Mouse (Mus musculus) forebrain, embryonic 16.5 days (tissue): Measurements from ENCODE around the gene Gsk3b. TPM values are rescaled to one million over a fixed set of nuclear protein-coding genes. Genes with fewer than 3 reads are reported as not detected.
"Not testable (repeated sequence)": the region's sequence is repeated elsewhere in the genome, so short reads cannot be mapped to it uniquely, and the experiment has no call there.

Experiments
- ATAC-seq: fragments of 200-750 bp; cut with Nextera tagmentation; 2 replicates; pipeline ENCODE4 v1.8.0; 2017; ENCODE audit warnings: mild to moderate bottlenecking, moderate library complexity
- H3K27ac ChIP-seq: fragments of 300-500 bp; sonication (generic); 2 replicates; pipeline ENCODE4 v1.5.1; 2014; ENCODE audit warnings: low read length, control low read depth
- H3K27me3 ChIP-seq: fragments of 300-500 bp; sonication (generic); replicated peaks from 2 replicates; pipeline ENCODE4 v1.6.1; 2014; ENCODE audit warnings: low read length; ENCODE audit not compliant: control insufficient read depth, insufficient read depth
- H3K36me3 ChIP-seq: fragments of 300-500 bp; sonication (generic); 2 replicates; pipeline ENCODE4 v1.6.1; 2014; ENCODE audit not compliant: control insufficient read depth, insufficient read depth
- H3K4me1 ChIP-seq: fragments of 300-500 bp; sonication (generic); replicated peaks from 2 replicates; pipeline ENCODE4 v1.6.1; 2014; ENCODE audit warnings: low read length; ENCODE audit not compliant: control insufficient read depth, insufficient read depth
- H3K4me2 ChIP-seq: fragments of 300-500 bp; sonication (generic); 2 replicates; pipeline ENCODE4 v1.6.1; 2014; ENCODE audit warnings: mild to moderate bottlenecking, low read length, control low read depth
- H3K4me3 ChIP-seq: fragments of 300-500 bp; sonication (generic); replicated peaks from 2 replicates; pipeline ENCODE4 v1.5.1; 2014; ENCODE audit warnings: mild to moderate bottlenecking, low read length, control low read depth
- H3K9ac ChIP-seq: fragments of 300-500 bp; sonication (generic); replicated peaks from 2 replicates; pipeline ENCODE4 v1.6.1; 2014; ENCODE audit warnings: low read depth, low read length, control low read depth
- H3K9me3 ChIP-seq: fragments of 300-500 bp; sonication (generic); 2 replicates; pipeline ENCODE4 v1.6.1; 2016; ENCODE audit warnings: low read length; ENCODE audit not compliant: control insufficient read depth
- WGBS: fragments of 180-500 bp; shearing (Covaris S2); extraction: QIAGEN DNeasy Blood & Tissue Kit; methylation state at CpG from one replicate; pipeline ENCODE4 v1.1.7; 2014; 5-methylcytosine and 5-hydroxymethylcytosine counted together
- polyA plus RNA-seq: library from polyadenylated mRNA; unstranded; fragments of >200 nt; fragmentation: Nextera tagmentation; extraction: Ambion mirVana; gene quantifications from 2 replicates; pipeline ENCODE4 v1.2.1, GENCODE M21; 2015

Gene Gsk3b
- polyA plus RNA-seq, 1 experiment from 2014 or later = 155 TPM

DNA sequence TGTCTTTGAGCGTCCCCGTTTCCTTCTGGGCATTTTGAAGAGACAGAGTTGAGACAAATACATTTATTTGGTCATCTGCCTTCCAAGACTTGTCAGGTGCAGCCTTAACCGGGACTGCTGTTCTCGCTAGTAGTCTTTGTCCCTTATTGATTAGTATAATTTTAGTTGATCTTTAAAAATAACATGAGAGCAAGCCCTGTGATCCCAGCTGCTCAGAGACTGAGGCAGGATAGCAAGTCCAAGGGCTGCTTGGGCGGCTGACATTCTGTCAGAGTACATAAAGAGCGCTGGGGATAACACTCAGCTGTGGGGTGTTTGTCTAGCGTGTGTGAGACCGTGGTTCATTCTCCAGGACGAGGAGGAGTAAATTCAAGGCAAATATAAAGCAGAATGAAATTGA, 8.7 kb downstream of the Gsk3b start:
- Histone ChIP-seq H3K27ac (no peak overlapping the region), H3K4me1 (peaks cover 44% of the 10 kb centered on the region), H3K9me3 (no peaks in the 10 kb centered on the region; the same call in 1 of the 2 replicates), H3K9ac (no peak overlapping the region), H3K36me3 (peaks cover 3% of the 10 kb centered on the region), H3K4me3 (no peak overlapping the region), H3K27me3 (no peaks in the 10 kb centered on the region), H3K4me2 (peak overlapping the region; percentile 25)
- no peak for ATAC-seq
- WGBS = 68% methylated on average over 9 of the region's 9 CpGs

DNA sequence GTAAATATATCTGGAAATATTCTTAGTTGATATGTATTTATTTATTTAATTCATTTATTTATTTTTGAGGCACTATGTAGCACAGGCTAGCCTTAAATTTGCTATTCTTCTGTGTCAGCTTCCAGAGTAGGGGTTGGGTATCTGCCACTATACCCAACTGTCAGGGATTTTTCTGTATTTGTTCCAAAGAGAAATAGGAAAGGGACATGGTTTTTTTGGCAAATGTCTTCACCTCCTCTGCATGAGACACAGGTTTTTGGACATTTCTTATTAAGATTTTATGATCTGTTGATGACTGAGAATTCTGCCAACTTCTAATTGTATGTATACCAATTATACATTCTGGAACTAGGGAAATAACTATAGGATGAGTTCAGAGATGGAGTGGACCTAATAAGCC, 10.5 kb downstream of the Gsk3b start:
- Histone ChIP-seq H3K27ac (no peak overlapping the region), H3K4me2 (no peak overlapping the region), H3K27me3 (no peaks in the 10 kb centered on the region), H3K36me3 (peaks cover 3% of the 10 kb centered on the region), H3K4me3 (no peak overlapping the region), H3K9me3 (no peaks in the 10 kb centered on the region; the same call in 1 of the 2 replicates), H3K4me1 (peaks cover 33% of the 10 kb centered on the region), H3K9ac (no peak overlapping the region)
- ATAC-seq = no peak

DNA sequence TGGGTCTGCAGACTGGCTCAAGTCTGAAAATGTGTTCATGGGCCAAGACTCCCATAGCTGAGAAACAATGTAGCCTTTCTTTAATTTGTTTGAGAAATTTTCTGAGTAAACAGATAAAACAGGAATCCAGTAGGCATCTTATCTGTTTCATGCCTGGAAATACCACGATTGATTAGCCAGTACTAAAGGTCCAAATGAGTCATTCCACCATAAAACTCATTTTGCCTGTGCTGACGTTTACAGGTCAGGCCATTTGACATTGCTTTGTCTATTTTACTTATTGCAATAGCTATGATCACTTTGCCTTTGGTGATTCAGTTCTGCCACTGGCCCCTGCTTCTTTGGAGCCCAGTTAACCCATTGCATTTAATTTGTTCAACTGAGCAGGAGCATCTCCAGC, 11.8 kb downstream of the Gsk3b start:
- 88% methylated on average over 2 of the region's 2 CpGs for WGBS

DNA sequence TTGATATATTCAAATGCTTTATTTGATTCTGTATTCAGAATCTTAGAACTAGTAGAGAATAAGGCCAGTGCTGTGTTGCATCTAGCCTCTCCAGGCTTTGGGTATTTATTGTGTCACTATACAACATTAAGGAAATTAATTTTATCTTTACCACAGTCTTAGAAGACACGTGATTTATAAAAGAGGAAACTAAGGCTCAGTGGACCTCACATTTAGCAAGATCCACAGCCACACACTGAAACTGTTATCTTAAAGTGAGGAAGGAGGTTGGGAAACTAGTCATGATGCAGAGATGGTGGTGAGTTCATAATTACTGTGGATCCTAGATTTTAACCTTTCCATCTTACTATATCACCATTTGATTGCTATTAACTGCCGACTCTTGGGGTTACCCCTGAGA, 16.7 kb downstream of the Gsk3b start:
- Histone ChIP-seq H3K27me3 (no peaks in the 10 kb centered on the region), H3K4me3 (no peak overlapping the region), H3K27ac (no peak overlapping the region), H3K36me3 (no peaks in the 10 kb centered on the region), H3K9ac (no peak overlapping the region), H3K9me3 (no peaks in the 10 kb centered on the region), H3K4me2 (no peak overlapping the region), H3K4me1 (peaks cover 8% of the 10 kb centered on the region; the same call in 1 of the 2 replicates)
- WGBS = 93% methylated on average over 2 of the region's 2 CpGs
- no peak for ATAC-seq

More for the DNA sequence above, 11.8 kb downstream of the Gsk3b start:
- Histone ChIP-seq H3K9me3 (no peaks in the 10 kb centered on the region; the same call in 1 of the 2 replicates), H3K36me3 (peaks cover 3% of the 10 kb centered on the region), H3K4me3 (no peak overlapping the region), H3K4me2 (no peak overlapping the region), H3K27me3 (no peaks in the 10 kb centered on the region), H3K9ac (no peak overlapping the region), H3K4me1 (peaks cover 26% of the 10 kb centered on the region), H3K27ac (no peak overlapping the region)
- ATAC-seq = no peak

DNA sequence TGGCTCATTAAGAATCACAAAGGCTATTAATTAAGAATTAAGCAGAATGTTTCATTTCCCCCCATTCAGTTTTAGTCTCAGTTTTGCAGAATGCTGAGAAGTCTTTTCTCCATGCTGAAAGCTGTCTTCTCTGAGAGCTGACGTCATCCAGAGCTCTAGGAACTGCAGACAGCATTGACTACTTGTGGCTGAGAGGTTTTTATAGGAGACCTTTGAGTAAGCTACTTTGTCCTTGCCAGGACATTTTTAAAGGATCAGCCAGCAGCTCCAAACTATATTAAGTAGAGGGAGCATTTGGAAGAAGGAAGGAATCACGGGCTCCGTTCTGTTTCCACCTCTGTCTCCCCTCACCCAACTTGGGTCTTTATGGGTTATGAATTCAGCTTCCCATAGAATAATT, 17.7 kb downstream of the Gsk3b start:
- Histone ChIP-seq H3K4me2 (no peak overlapping the region), H3K4me1 (peaks cover 8% of the 10 kb centered on the region; the same call in 1 of the 2 replicates), H3K27ac (no peak overlapping the region), H3K9ac (no peak overlapping the region), H3K36me3 (no peaks in the 10 kb centered on the region), H3K27me3 (no peaks in the 10 kb centered on the region), H3K9me3 (no peaks in the 10 kb centered on the region), H3K4me3 (no peak overlapping the region)
- no peak for ATAC-seq
- 66% methylated on average over 3 of the region's 3 CpGs for WGBS

DNA sequence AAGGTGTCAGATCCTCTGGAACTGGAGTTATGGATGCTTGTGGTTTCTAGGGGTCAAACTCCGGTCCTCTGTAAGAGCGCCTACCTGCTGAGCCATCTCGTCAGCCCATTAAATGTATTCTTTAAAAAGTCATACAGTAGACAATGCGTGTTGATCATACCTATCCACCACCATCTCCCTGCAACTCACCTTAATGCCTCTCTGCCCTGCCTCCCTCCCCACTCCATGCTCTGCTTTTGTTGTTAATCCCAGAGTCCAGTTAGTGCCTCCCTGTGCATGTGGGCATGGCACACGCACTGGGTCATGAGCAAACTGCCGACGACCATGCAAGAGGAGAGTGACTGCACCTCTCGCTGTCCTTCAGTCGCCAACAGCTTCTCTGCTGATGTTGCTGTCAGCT, 21.2 kb downstream of the Gsk3b start:
- H3K36me3 ChIP-seq = no peaks in the 10 kb centered on the region
- peaks cover 6% of the 10 kb centered on the region; the same call in 1 of the 2 replicates for H3K4me1 ChIP-seq
- H3K27ac ChIP-seq = no peak overlapping the region
- ATAC-seq = no peak
- no peak overlapping the region for H3K4me3 ChIP-seq
- 89% methylated on average over 9 of the region's 9 CpGs for WGBS
- H3K27me3 ChIP-seq = no peaks in the 10 kb centered on the region
- H3K9me3 ChIP-seq = no peaks in the 10 kb centered on the region
- H3K9ac ChIP-seq = no peak overlapping the region
- H3K4me2 ChIP-seq = no peak overlapping the region

DNA sequence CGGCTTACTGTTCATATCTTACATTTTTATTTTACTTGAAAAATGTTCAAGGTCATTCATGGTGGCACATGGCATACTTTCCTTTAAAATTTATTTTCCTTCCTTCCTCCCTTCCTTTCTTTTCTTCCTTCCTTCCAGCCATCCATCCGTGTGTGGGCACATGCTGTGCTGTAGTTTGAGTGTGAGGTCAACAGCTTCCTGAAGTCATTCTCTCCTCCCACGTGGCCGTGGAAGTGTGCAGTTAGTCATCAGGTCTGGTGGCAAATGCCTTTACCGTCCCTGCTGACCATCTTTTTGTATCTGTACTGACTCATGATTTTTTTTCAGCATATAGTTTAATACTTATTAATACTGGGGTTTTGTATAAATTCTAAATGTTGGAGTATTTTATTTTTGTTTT, 21.8 kb downstream of the Gsk3b start:
- H3K9ac ChIP-seq = no peak overlapping the region
- H3K9me3 ChIP-seq = no peaks in the 10 kb centered on the region
- no peaks in the 10 kb centered on the region for H3K36me3 ChIP-seq
- H3K4me1 ChIP-seq = peaks cover 4% of the 10 kb centered on the region; the same call in 1 of the 2 replicates
- no peak overlapping the region for H3K4me2 ChIP-seq
- 78% methylated on average over 5 of the region's 5 CpGs for WGBS
- no peak for ATAC-seq
- no peak overlapping the region for H3K27ac ChIP-seq
- H3K27me3 ChIP-seq = no peaks in the 10 kb centered on the region
- H3K4me3 ChIP-seq = no peak overlapping the region

DNA sequence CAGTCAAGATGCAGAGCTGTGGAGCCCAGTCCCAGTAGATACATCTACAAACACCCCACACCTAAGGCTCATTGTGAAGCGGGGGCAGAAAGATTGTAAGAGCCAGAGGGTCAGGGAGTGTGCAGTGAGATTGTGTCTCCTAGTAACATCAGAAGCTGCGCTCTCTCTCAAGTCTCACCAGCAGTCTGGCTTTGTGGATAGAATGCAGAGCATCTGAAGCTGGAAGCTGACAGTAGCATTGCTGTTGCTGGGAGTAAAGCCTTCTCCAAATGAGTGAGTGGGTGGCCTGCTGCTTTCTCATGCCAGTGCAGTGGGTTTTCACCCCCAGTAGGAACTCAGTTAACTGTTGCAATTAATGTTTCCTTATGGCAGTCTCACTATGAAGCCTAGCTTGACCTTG, 25.3 kb downstream of the Gsk3b start:
- Histone ChIP-seq H3K9ac (no peak overlapping the region), H3K4me1 (0 out of 2 replicates have a peak, but pooled peaks cover 5% of the 10 kb centered on the region), H3K36me3 (no peaks in the 10 kb centered on the region), H3K27me3 (no peaks in the 10 kb centered on the region), H3K4me2 (no peak overlapping the region), H3K27ac (no peak overlapping the region), H3K9me3 (no peaks in the 10 kb centered on the region), H3K4me3 (no peak overlapping the region)
- ATAC-seq = no peak
- WGBS = 94% methylated on average over 2 of the region's 2 CpGs

DNA sequence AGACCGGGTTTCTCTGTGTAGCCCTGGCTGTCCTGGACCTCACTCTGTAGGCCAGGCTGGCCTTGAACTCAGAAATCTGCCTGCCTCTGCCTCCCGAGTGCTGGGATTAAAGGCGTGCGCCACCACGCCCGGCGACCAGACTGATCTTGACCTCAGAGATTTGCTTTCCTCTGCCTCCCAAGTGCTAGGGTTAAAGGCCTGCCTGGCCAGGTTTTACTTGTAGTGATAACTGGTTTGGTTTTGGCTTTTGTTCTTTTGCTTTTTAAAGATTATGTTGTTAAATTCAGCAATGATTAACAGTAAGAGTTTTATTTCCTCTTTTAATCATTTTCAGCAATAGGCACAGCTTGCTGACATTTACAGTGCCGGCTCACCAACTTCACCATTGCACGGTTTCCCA, 29.1 kb downstream of the Gsk3b start:
- H3K4me2 ChIP-seq, H3K9me3 ChIP-seq, H3K4me3 ChIP-seq, H3K27ac ChIP-seq, H3K36me3 ChIP-seq, H3K9ac ChIP-seq, ATAC-seq, H3K27me3 ChIP-seq: not testable (repeated sequence)
- WGBS = 92% methylated on average over 9 of the region's 9 CpGs
- H3K4me1 ChIP-seq = peaks cover 13% of the 10 kb centered on the region

DNA sequence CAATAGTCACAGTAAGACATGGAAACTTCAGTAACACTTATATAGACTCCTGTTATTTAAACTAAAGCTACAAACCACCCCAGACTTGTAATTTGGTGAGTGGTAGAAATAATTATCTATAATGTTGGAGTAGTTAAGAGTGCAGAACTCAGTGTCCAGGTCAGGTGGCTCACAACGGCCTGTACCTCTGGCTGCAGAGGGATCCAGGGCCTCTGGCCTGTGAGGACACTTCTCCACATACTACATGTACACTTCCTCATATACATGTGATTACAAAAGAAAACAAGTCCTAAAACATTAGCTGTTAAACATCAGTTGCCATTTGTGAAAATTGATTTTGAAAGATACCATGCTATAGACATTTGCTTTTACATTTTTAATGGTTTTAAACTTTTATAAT, 29.9 kb downstream of the Gsk3b start:
- Histone ChIP-seq H3K27me3 (no peaks in the 10 kb centered on the region), H3K9me3 (no peaks in the 10 kb centered on the region), H3K9ac (no peak overlapping the region), H3K4me3 (no peak overlapping the region), H3K4me1 (peaks cover 13% of the 10 kb centered on the region), H3K4me2 (no peak overlapping the region), H3K36me3 (no peaks in the 10 kb centered on the region), H3K27ac (no peak overlapping the region)
- ATAC-seq = no peak
- WGBS = 85% methylated on average over 1 of the region's 1 CpGs
